Mouse (Mus musculus): ENCODE results near the gene Adamts17.

Adamts17 gene

DNA sequence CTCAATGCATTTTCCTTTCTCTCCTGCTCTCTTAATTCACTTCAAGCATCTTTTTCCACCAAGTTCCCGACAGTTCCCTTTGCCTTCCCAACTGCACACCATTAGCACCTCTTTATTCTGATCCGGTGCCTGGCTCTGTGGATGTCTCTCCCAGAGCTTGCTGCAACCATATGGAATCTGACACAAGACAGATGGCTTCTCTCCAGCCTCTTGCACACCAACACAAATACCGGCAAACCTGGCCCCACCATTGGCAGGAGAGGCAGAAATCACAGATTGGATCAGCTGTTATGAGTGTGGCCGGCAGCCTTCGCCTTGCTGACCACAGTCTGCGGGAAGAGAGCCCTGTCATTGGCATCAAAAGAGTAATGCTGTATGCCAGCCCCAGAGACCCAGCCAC, 248.2 kb downstream of the Adamts17 start:
- DNase-seq (ENCODE audit: low spot score), result peak; percentile 37

DNA sequence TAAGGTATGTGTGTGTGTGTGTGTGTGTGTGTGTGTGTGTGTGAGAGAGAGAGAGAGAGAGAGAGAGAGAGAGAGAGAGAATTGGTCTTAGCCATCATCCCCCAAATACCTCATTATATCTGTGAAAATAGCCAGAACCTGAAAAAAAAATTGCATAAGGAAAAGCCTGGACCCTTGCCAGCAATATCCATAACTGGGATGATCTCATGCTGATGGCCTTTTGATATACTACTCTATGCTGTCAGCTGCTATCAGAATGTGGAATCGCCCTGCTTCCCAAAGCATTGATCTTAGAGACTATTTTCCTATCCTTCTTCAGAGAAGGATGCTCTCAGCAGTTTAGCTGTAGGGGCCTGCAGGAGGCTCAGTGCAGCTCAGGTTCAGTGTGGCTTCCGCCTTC, 257.6 kb downstream of the Adamts17 start:
- DNase-seq (ENCODE audit: low spot score), result no peak

DNA sequence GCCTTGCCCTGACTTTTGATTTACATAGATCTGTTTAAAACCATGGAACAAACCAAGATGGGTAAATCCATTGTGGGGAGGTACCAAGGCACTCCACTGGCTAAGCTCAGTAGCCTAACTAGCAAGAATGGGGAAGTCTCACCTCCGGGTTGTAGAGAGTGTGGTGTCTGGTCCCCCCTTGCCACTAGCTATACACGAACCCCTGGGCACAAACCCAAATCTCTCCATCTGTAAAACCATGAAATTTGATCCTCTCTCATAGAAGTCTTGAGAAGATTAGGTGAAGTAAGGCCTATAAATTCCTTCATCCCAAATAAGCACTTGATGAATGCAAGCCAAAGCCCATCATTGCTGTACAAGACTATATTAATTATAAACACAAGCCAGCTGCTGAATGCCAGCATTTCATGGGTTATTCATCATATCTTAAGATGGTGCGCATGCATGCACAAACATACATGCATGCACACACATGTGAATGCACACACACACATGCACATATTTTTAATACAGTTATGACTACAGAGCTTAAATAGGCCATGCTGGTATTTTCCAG, 262.0 kb downstream of the Adamts17 start:
- DNase-seq (ENCODE audit: low spot score), result no peak

DNA sequence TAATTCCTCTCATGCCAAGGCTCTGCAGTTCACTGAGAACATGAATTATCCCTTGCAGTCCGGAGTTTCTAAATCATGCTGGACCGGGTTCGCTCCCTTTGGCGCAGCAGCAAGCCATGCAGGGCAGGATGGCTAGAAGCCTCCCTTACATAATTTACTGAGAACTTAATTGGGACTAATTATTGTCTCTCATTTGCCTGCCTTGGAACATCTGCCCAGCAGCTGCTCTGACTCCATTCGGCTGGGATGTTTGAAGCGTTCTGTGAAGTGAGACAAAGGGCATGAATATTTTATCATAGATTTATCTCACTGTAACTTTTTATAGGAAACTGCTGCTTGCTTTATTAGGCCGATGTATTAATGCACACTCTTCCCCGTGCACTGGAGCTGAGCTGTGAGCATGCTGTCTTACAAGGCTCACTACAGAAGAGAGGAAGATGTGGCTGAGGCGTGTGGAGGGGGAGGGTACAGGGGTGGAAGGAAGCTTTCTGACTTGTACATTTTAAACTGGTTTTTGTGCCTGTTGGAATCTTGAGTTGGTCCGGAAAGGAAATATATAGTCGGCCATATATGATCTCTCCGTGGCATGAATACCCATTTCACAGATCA, 271.1 kb downstream of the Adamts17 start:
- no peak for DNase-seq (ENCODE audit: low spot score)

DNA sequence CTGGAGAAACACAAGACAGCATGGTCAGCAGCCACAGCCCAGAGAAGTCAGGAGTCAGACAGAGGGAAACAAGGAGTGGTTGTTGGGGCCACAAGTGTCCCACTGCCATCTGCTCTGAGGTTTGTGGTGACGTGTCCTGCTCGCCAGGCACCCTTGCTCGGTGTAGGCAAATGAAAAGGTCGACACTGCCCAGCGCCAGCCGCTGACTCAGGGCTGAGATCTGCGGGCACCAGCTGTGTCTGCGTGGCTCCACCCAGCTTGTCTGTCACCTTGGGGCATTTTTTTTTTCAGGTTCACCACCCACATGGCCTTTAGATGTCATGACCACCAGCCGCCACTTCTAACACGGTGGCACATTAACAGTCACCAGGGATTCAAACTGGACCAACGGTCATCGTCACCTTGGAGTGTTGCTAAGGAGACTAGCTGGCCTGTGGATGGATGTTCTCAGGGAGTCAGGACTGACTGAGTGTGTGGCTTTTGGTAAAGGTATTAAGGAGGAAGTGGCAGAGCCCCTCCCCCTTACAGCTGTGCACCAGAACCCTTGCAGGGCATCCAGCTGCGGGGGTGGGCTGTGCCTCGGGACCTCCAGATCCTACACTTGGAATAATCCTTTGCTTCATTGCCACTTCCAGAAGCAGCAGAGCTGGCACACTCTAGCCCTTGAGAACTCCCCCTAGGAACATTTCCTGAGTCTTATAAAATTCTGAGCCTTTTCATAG, 273.1 kb downstream of the Adamts17 start:
- DNase-seq (ENCODE audit: low spot score), result no peak

DNA sequence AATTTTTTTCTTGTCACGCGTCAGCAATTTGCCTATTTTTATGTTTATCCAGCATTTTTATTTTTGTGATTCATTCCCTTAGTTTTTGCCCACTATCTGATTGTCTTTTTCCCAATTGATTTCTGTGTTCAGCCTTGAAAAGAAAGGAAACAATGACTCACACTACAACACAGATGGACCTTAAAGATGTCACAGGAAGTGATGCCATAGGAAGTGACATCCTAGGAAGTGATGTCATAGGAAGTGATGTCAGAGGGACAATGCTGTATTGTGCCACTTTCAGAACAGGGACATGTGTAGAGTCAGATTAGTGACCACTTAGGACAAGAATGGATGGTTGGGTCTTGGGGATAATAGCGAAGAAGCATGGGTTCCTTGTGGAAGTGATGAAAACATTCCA, 274.5 kb downstream of the Adamts17 start:
- DNase-seq (ENCODE audit: low spot score), result peak; percentile 26

DNA sequence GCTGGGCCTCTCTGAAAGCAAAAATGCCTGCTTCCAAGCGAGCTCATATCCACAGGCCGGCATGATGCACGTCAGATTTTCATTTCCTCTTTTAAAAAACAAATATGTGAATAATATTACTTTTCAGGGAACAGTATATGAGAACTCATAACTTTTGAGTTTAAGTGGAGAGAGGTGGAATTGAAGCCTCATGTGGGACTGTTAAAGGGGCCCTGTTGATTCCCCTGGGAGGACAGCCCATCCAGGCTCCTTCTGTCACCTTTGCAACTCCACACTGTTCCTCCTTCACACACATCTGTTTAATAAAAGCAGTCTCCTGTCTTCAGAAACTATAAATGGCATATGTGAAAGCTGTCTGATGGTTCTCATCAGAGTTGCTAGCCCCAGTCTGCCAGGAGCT, 275.5 kb downstream of the Adamts17 start:
- no peak for DNase-seq (ENCODE audit: low spot score)

DNA sequence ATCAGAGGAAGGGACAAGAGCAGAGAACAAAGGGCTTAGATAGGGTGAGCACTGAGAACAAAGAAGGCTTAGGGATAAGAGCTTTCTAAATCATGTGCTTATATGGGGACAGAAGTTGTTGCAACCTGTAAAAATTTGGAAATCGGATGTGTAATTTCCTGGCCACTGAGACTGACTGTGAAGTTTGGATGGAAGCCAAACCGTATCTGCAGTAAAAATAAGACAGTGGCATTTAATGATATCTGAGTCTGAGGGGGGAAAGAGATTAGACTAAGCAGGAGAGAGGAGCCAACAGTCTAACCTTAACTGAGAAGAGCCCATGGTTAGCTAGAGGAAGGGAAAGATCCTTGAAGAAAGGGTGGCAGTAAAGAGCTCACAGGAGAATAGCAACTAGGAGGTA, 295.6 kb downstream of the Adamts17 start:
- DNase-seq (ENCODE audit: low spot score), result no peak

DNA sequence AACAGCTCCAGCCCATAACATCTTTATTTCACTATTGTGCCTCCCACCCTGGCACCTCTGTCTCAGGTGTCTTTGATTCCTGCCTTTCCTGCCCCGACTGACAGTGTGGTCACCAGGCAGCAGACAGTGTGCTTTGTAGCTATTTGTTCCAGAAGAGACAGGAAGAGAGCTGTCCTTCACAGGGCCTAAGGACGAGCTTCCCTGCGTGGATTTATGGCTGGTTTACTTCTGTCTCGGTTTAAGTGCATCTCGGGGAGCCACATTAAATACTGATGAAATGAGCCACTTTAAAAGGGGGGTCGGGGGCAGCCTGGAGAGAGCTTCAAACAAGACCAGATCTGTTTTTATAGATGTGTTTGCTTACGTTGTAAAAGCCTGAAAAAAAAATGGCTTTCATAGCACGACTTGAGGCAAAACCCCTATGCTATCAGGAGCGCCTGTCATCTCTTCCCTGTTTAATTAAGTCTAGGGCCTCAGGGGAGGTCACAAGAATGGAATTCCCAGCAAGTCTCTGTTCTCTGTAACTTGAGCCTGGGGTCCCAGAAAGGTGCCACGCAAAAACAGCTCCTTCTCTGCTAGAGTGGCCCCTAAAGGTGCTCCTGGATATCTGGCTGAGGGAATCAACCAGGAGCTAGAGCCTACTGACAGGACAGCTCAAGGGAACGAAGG, 302.9 kb downstream of the Adamts17 start:
- peak; percentile 30 for DNase-seq (ENCODE audit: low spot score)

DNA sequence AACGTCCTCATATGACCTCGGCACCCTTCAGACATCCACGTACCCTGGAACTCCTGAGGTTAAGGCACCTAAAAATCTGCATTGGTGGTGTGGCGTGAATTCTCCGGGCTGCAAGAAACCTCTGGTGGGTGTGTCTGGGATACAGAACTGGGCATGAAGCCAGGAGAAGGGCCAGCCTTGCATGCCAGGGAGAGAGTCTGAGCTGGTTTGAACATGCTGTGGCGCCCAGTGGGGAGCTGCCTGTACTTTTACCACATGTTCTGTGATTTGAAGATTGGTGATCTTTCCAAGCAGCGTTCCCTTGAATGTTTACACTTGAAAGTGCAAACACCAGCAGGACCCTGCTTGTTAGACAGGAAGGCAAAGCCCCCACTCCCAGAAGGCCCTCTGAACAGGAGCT, 306.2 kb downstream of the Adamts17 start:
- DNase-seq (ENCODE audit: low spot score), result no peak

DNA sequence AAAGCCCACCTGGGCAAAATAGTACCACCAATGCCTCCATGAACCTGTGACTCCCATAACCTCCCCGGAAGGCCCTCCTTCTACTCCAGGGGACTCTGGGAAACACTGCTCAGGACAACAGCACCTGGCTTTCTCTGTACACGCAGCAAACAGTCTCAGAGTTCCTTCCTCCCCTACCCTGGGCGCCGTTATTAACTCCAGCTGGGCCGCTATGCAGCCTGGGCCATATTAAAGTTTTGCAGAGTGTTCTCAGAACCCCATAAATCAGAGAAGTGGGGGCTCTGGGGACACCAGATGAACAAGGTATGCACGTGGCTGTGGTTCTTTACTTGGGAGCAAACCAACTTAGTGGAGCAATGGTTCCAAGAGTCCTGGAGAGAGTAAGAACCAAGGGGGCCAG, 306.6 kb downstream of the Adamts17 start:
- no peak for DNase-seq (ENCODE audit: low spot score)

DNA sequence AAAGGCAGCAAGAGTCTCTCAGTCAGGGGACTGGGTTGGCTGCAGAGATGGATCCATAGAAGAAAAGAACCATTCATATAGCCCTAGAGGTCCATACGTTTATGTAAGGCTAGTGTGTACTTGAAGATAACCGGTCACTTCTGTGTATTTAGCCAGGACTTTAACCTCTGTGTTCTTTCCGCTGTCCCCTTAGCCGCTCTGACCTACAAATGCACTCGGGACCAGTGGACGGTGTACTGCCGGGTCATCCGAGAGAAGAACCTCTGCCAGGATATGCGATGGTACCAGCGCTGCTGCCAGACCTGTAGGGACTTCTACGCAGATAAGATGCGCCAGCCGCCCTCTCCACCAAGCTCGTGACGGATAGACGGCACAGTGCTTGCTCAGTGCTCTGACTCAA, 310.2 kb downstream of the Adamts17 start:
- no peak for DNase-seq (ENCODE audit: low spot score)

DNA sequence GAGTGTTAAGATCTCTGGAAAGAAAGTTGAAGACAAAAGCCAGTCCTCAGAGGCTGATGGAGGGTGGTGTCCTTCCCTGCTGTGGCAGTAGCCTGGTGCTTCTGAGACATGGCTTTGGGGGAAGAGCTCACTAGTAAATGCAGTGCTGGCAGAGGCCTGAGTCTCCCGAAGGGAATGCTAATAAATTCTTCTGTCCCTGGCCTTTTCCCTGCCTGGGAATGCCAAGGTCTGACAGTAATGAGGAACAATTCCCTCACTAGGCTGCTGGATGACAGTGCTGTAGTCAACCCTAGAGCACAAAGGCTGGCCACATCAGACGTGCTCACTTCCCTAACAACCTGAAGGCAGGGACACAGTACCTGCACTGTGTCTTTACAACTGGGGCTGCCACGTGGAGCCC, 313.1 kb downstream of the Adamts17 start:
- peak; percentile 12 for DNase-seq (ENCODE audit: low spot score)

DNA sequence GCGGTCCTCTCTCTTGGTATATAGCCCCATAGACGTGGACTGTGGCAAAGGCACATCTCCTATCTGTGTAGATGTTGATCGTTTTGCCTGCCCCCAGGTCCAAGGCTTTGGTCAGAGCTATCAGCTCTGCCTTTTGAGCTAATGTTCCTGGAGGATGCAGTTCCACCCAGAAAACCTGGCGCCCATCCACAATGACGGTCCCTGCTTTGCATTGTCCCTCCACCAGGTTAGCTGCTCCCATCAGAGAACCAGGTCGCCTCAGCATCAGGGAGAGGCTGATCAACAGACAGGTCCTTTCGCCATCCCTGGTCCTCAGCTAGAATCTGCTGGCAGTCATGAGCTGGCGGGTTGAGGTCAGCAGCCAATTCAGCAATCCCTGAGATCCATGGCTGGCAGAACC, 322.6 kb downstream of the Adamts17 start:
- no peak for DNase-seq (ENCODE audit: low spot score)

DNA sequence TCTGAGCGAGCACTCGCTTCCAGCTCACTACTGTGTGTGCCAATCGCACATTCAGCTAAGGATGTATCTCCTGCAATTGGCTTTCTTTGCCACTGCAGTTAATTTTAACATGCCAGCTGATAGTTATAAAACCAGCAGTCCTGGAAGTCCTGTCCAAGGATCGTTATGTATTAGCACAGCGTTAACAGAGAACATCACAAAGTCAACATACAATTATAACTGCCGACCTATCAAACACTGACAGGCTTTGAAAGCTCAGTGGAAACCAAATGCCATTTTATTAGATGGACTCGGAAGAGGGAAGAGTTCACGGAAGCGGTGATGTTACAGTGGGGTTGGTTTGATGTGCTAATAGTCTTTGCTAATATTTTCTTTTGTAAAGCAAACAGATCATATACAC, 328.8 kb downstream of the Adamts17 start:
- no peak for DNase-seq (ENCODE audit: low spot score)

DNA sequence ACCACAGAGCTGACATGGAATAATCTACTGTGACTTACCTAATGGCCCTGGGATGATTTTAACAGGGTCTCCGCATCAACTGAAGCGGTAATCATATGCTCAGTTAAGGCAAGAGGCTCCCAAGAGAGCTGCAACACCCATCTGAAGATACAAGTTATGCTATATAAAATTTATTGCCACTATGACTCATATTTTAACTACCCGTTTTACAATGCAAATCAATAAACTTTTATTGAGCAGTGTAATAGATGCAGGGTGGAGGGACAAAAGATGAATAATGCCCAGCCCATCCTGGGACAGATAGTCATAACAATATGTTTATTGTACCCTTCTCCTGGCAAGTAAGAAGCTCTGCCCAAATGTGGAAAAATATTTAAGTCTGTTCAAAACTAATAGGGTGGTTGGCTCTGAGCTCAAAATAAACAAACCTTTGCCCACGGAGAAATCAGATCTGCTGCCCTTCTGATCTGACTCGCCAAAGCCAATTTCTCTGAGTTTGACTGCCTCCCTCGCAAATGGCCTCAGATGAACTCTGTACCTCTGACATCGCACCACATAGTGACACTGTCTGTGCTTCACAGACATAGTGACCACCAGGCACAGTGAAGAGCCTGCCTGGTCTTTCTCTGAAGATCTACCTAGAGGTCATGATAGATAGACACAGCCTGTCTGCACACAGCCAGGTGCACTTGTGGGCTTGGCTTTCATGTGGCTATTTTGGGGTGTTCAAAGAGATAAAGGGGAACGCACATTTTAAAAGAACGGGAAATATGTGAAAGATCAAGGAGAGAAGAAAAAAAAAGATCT, 329.4 kb downstream of the Adamts17 start:
- no peak for DNase-seq (ENCODE audit: low spot score)

DNA sequence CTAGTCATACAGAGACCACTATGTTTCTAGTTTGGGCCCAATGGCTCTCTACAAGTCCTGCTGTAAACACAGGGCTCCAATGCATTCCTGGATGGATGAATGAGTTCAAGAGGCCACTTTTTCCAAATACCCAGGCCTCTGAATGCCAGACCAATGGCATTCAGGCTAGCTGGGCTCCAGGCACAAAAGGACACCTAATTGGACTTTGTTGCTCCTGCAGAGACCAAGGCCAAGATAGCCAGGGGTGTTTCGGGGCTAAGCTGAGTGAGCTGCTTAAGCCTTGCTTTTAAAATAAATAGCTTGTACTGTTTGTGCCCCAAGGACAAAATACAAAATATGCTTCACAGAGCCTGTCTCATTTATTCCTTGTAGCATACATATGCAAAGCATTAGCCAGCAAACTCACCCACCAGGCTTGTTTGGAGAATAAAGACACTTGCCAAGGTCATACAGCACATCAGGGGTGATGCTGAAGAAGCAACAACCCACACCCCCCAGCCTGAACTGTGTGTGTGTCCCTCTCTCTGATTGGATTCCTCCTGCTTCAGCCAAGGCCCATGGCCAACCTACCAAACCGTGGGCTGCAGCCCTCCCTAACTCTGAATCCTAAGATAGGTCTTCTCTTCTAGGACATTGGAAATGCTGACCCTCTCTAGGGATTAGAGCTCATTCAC, 334.1 kb downstream of the Adamts17 start:
- DNase-seq (ENCODE audit: low spot score), result no peak

DNA sequence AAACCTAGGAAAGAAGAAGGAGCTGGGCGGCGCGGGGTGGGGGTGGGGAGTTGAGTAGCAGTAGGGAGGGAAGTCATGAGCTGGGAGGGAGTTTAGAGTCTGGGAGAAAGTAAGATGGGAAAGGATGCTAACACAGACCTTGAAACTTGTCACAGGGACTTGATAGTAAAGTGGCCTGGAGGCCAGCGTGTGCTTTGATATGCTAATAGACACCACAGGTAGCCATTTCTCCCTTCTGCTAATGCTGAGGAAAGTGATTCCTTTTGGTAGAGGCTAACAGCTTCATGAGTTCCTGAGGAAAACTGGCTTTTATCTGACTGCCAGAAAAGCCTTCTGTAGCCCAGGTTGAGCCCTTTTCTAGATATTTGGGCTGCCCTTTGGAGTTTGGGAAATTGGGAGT, 344.3 kb downstream of the Adamts17 start:
- no peak for DNase-seq (ENCODE audit: low spot score)

DNA sequence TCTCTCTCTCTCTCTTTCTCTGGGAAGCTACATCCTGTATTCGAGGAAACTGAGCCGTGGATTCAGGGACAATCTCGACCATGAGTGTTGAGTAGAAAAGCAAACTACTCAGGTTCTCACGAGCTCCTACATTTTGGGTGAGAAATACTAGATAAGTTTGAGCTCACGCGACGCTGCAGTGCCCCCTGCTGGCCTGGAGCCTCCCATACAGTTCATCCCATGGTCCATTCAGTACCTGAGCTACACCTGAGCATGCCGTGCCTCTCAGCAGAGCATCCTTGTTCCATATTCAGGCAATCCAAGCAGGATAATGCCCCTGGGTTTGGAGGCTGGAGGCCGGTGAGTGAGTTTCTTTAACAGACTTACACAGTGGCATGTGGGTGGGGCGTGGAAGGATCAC, 359.9 kb downstream of the Adamts17 start:
- DNase-seq (ENCODE audit: low spot score), result peak; percentile 74
